Mouse (Mus musculus): ENCODE measurements around the gene Fam124a. TPM values are rescaled to one million over a fixed set of nuclear protein-coding genes. Genes with fewer than 3 reads are reported as not detected.

The Fam124a gene
- polyA plus RNA-seq (2017; shearing (Covaris generic)): 1 to 10 TPM in 1 of 2 experiments, under 1 TPM in 1; 0.47 to 3.3 TPM

GRCm38 (mm10) chr14:62555309-62555829, at the start of gene Fam124a:
Fam124a (plus strand) TSS chr14:62555737.

GRCm38 (mm10) chr14:62566821-62567220, 11.3 kb downstream of the Fam124a start, which contains the start of gene Gm4131:
Gm4131 (minus strand) TSS chr14:62566921.

Other genes with a start within 250 kb of the Fam124a start
- under 1 TPM in 1 of 2 experiments, not detected in 1; 0.10 TPM for gene Gucy1b2, start 99.4 kb upstream of the Fam124a start, polyA plus RNA-seq (2017; shearing (Covaris generic))
- under 1 TPM in 1 of 2 experiments, not detected in 1; 0.97 TPM for gene Gm4131, start 11.2 kb downstream of the Fam124a start, polyA plus RNA-seq (2017; shearing (Covaris generic))
- under 1 TPM; 0.12 to 0.44 TPM for gene Serpine3, start 107.9 kb downstream of the Fam124a start, polyA plus RNA-seq (2017; shearing (Covaris generic))
- gene Ints6, start 205.4 kb downstream of the Fam124a start, polyA plus RNA-seq (2017; shearing (Covaris generic)): 10 to 100 TPM; 68.5 to 82.8 TPM

All from inflammation-experienced regulatory T-cells (primary cell).